Mouse (Mus musculus) midbrain, embryonic 13.5 days (tissue): ENCODE results near the gene Pofut1. TPM values are rescaled to one million over a fixed set of nuclear protein-coding genes. Genes with fewer than 3 reads are reported as not detected.
"Not testable (repeated sequence)": the region's sequence is repeated elsewhere in the genome, so short reads cannot be mapped to it uniquely, and the experiment has no call there.

ENCODE experiments used
- ATAC-seq: fragments of 200-750 bp; cut with Nextera tagmentation; 2 replicates; pipeline ENCODE4 v1.8.0; 2017; ENCODE audit warnings: mild to moderate bottlenecking, moderate TSS enrichment, moderate library complexity
- H3K27ac ChIP-seq: fragments of 300-500 bp; sonication (generic); 2 replicates; pipeline ENCODE4 v1.5.1; 2015; ENCODE audit warnings: inconsistent platforms, mild to moderate bottlenecking, moderate library complexity
- H3K27me3 ChIP-seq: fragments of 300-500 bp; sonication (generic); 2 replicates; pipeline ENCODE4 v1.6.1; 2015; ENCODE audit warnings: mild to moderate bottlenecking, inconsistent platforms
- H3K36me3 ChIP-seq: fragments of 300-500 bp; sonication (generic); 2 replicates; pipeline ENCODE4 v1.6.1; 2015; ENCODE audit warnings: mild to moderate bottlenecking, inconsistent platforms
- H3K4me1 ChIP-seq: fragments of 300-500 bp; sonication (generic); replicated peaks from 2 replicates; pipeline ENCODE4 v1.6.1; 2015; ENCODE audit warnings: inconsistent platforms
- H3K4me2 ChIP-seq: fragments of 300-500 bp; sonication (generic); replicated peaks from 2 replicates; pipeline ENCODE4 v1.6.1; 2015; ENCODE audit warnings: moderate library complexity, mild to moderate bottlenecking, inconsistent platforms
- H3K4me3 ChIP-seq: fragments of 300-500 bp; sonication (generic); replicated peaks from 2 replicates; pipeline ENCODE4 v1.5.1; 2015; ENCODE audit warnings: mild to moderate bottlenecking, inconsistent platforms
- H3K9ac ChIP-seq: fragments of 300-500 bp; sonication (generic); replicated peaks from 2 replicates; pipeline ENCODE4 v1.6.1; 2015; ENCODE audit warnings: mild to moderate bottlenecking, inconsistent platforms
- H3K9me3 ChIP-seq: fragments of 300-500 bp; sonication (generic); 2 replicates; pipeline ENCODE4 v1.6.1; 2016; ENCODE audit warnings: mild to moderate bottlenecking, inconsistent platforms
- WGBS: fragments of 180-500 bp; shearing (Covaris S2); methylation state at CpG from one replicate; pipeline ENCODE4 v1.1.7; 2015; 5-methylcytosine and 5-hydroxymethylcytosine counted together
- polyA plus RNA-seq: library from polyadenylated mRNA; unstranded; fragments of >200 nt; fragmentation: Nextera tagmentation; extraction: Ambion mirVana; gene quantifications from 2 replicates; pipeline ENCODE4 v1.2.1, GENCODE M21; 2015

The Pofut1 gene
- polyA plus RNA-seq, 1 experiment from 2014 or later: 5.7 TPM

- Histone ChIP-seq H3K4me3 (no peak overlapping the region), H3K36me3 (no peaks in the 10 kb centered on the region; the same call in 1 of the 2 replicates), H3K27me3 (no peaks in the 10 kb centered on the region), H3K4me2 (no peak overlapping the region), H3K9me3 (no peaks in the 10 kb centered on the region), H3K4me1 (no peaks in the 10 kb centered on the region), H3K27ac (no peak overlapping the region), H3K9ac (no peak overlapping the region)
- WGBS: 83% methylated on average over 6 of the region's 6 CpGs
- no peak for ATAC-seq
Observed at GRCm38 (mm10) chr2:153274919-153275247, 33.5 kb downstream of the Pofut1 start.

GRCm38 (mm10) chr2:153275577-153275976, 34.2 kb downstream of the Pofut1 start:
- 88% methylated on average over 3 of the region's 3 CpGs for WGBS
- not testable (repeated sequence) for ATAC-seq, H3K9ac ChIP-seq, H3K36me3 ChIP-seq, H3K27ac ChIP-seq, H3K4me2 ChIP-seq, H3K4me1 ChIP-seq, H3K27me3 ChIP-seq, H3K9me3 ChIP-seq, H3K4me3 ChIP-seq

- 93% methylated on average over 8 of the region's 8 CpGs for WGBS
Observed at GRCm38 (mm10) chr2:153276440-153276839, 35.1 kb downstream of the Pofut1 start.

DNA sequence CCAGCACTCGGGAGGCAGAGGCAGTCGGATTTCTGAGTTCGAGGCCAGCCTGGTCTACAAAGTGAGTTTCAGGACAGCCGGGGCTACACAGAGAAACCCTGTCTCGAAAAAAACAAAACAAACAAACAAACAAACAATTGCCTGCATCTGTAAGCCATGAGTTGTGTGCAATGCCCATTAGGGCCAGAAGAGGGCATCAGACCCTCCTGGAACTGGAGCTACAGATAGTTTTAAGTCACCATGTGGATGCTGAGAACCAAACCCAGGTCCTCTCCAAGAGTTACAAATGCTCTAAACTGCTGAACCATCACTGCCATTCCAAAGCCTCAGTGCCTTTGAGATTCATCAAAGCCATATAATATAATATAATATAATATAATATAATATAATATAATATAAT, 35.5 kb downstream of the Pofut1 start:
- not testable (repeated sequence) for H3K27me3 ChIP-seq, H3K4me2 ChIP-seq, ATAC-seq, H3K9ac ChIP-seq, H3K4me1 ChIP-seq, H3K4me3 ChIP-seq, H3K9me3 ChIP-seq, H3K36me3 ChIP-seq, H3K27ac ChIP-seq
- WGBS: 95% methylated on average over 5 of the region's 5 CpGs

More at GRCm38 (mm10) chr2:153276440-153276839, 35.1 kb downstream of the Pofut1 start:
- Histone ChIP-seq H3K9ac (no peak overlapping the region), H3K4me2 (no peak overlapping the region), H3K4me3 (no peak overlapping the region), H3K9me3 (no peaks in the 10 kb centered on the region), H3K36me3 (no peaks in the 10 kb centered on the region), H3K27me3 (no peaks in the 10 kb centered on the region), H3K4me1 (no peaks in the 10 kb centered on the region), H3K27ac (no peak overlapping the region)
- no peak for ATAC-seq

GRCm38 (mm10) chr2:153278357-153278756, 37.0 kb downstream of the Pofut1 start:
- Histone ChIP-seq H3K9me3 (no peaks in the 10 kb centered on the region), H3K4me3 (no peak overlapping the region), H3K9ac (no peak overlapping the region), H3K4me2 (no peak overlapping the region), H3K4me1 (no peaks in the 10 kb centered on the region), H3K27me3 (peaks cover 2% of the 10 kb centered on the region; the same call in 1 of the 2 replicates), H3K27ac (no peak overlapping the region), H3K36me3 (no peaks in the 10 kb centered on the region)
- no peak for ATAC-seq
- 82% methylated on average over 5 of the region's 5 CpGs for WGBS

- H3K27me3 ChIP-seq: peaks cover 2% of the 10 kb centered on the region; the same call in 1 of the 2 replicates
- H3K9me3 ChIP-seq: no peaks in the 10 kb centered on the region
- no peak overlapping the region for H3K4me3 ChIP-seq
- H3K4me2 ChIP-seq: no peak overlapping the region
- no peaks in the 10 kb centered on the region for H3K36me3 ChIP-seq
- H3K9ac ChIP-seq: no peak overlapping the region
- 0 out of 2 replicates have a peak, but pooled peaks cover 7% of the 10 kb centered on the region for H3K4me1 ChIP-seq
- no peak overlapping the region for H3K27ac ChIP-seq
- 87% methylated on average over 6 of the region's 6 CpGs for WGBS
- no peak for ATAC-seq
Observed at GRCm38 (mm10) chr2:153283919-153284318, 42.6 kb downstream of the Pofut1 start.

DNA sequence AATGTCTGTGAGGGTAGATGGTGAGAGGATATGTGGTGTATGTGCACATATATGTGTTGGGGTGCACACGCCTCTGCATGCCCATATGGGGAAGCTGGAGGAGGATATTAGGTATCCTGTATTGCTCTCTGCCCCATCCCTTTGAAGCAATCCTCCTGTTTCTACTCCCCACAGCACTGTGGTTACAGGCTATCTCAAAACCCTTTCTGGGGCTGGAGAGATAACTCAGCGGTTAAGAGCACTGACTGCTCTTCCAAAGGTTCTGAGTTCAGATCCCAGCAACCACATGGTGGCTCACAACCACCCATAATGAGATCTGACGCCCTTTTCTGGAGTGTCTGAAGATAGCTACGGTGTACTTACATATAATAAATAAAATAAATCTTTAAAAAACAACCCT, 45.2 kb downstream of the Pofut1 start:
- H3K27me3 ChIP-seq: peaks cover 2% of the 10 kb centered on the region; the same call in 1 of the 2 replicates
- peaks cover 12% of the 10 kb centered on the region for H3K4me1 ChIP-seq
- H3K4me3 ChIP-seq: no peak overlapping the region
- WGBS: 84% methylated on average over 4 of the region's 4 CpGs
- H3K36me3 ChIP-seq: no peaks in the 10 kb centered on the region
- no peak overlapping the region for H3K9ac ChIP-seq
- no peaks in the 10 kb centered on the region for H3K9me3 ChIP-seq
- no peak overlapping the region for H3K4me2 ChIP-seq
- H3K27ac ChIP-seq: no peak overlapping the region
- ATAC-seq: no peak

GRCm38 (mm10) chr2:153287835-153288234, 46.5 kb downstream of the Pofut1 start:
- no peak overlapping the region for H3K4me2 ChIP-seq
- 58% methylated on average over 6 of the region's 6 CpGs for WGBS
- H3K9me3 ChIP-seq: no peaks in the 10 kb centered on the region
- no peak for ATAC-seq
- H3K9ac ChIP-seq: no peak overlapping the region
- H3K27me3 ChIP-seq: peaks cover 2% of the 10 kb centered on the region; the same call in 1 of the 2 replicates
- peaks cover 25% of the 10 kb centered on the region for H3K4me1 ChIP-seq
- H3K36me3 ChIP-seq: no peaks in the 10 kb centered on the region
- H3K4me3 ChIP-seq: no peak overlapping the region
- H3K27ac ChIP-seq: no peak overlapping the region

GRCm38 (mm10) chr2:153290938-153291928, 49.9 kb downstream of the Pofut1 start, which contains the start of gene Kif3b:
Gene Kif3b, plus strand, starts transcription at chr2:153291413.
- Histone ChIP-seq H3K27ac (0 out of 2 replicates have a peak within 1 kb of the TSS, but pooled peaks have one; percentile 30), H3K4me2 (peak within 1 kb of the TSS; percentile 75), H3K27me3 (no peaks in the 10 kb centered on the region), H3K4me1 (peaks cover 36% of the 10 kb centered on the region), H3K9me3 (no peaks in the 10 kb centered on the region), H3K4me3 (peak within 1 kb of the TSS; percentile 88), H3K36me3 (no peaks in the 10 kb centered on the region), H3K9ac (peak within 1 kb of the TSS; percentile 96)
- 1% methylated on average over 63 of the region's 63 CpGs for WGBS
- ATAC-seq: peak; percentile 96

- no peaks in the 10 kb centered on the region for H3K9me3 ChIP-seq
- H3K4me3 ChIP-seq: peak overlapping the region; percentile 88
- H3K36me3 ChIP-seq: no peaks in the 10 kb centered on the region
- H3K27ac ChIP-seq: no peak overlapping the region
- ATAC-seq: no peak
- H3K27me3 ChIP-seq: no peaks in the 10 kb centered on the region
- H3K9ac ChIP-seq: peak overlapping the region; percentile 96
- peaks cover 36% of the 10 kb centered on the region for H3K4me1 ChIP-seq
- 53% methylated on average over 7 of the region's 7 CpGs for WGBS
- H3K4me2 ChIP-seq: peak overlapping the region; percentile 75
Observed at GRCm38 (mm10) chr2:153292305-153292861, 51.0 kb downstream of the Pofut1 start.

DNA sequence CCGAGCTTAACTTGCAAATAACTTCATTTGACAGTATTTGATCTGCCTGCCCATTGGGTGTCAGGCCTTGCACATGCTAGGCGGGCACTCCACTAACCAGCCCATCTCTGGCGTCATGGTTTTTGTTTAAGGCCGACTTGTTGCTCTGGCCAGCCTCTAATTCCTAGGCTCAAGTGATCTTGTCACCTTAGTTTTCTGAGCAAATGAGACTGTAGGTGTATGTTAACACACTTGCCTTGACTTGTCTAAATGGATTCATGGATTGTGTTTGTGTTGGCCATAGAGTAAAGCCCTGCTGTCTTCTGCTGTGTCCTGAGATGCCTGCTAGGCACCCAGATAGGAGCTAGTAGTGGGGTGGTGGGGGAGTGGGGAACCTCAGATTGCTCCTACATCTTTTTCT, 53.9 kb downstream of the Pofut1 start:
- no peak overlapping the region for H3K4me3 ChIP-seq
- no peak overlapping the region for H3K4me2 ChIP-seq
- H3K4me1 ChIP-seq: peaks cover 29% of the 10 kb centered on the region
- no peaks in the 10 kb centered on the region for H3K9me3 ChIP-seq
- no peak overlapping the region for H3K9ac ChIP-seq
- no peak overlapping the region for H3K27ac ChIP-seq
- ATAC-seq: no peak
- no peaks in the 10 kb centered on the region for H3K27me3 ChIP-seq
- no peaks in the 10 kb centered on the region for H3K36me3 ChIP-seq
- 94% methylated on average over 4 of the region's 4 CpGs for WGBS

- Histone ChIP-seq H3K9ac (no peak overlapping the region), H3K27me3 (no peaks in the 10 kb centered on the region), H3K36me3 (no peaks in the 10 kb centered on the region), H3K4me3 (no peak overlapping the region), H3K4me2 (no peak overlapping the region), H3K9me3 (no peaks in the 10 kb centered on the region), H3K27ac (no peak overlapping the region), H3K4me1 (peaks cover 12% of the 10 kb centered on the region; the same call in 1 of the 2 replicates)
- no peak for ATAC-seq
- 90% methylated on average over 4 of the region's 4 CpGs for WGBS
Observed at GRCm38 (mm10) chr2:153297771-153298170, 56.4 kb downstream of the Pofut1 start.
